Mouse (Mus musculus) layer of hippocampus, adult 11-12 months (tissue): ENCODE data around the gene Gm29427.
A peak's percentile ranks its signal among the peaks of the same experiment; 100 is the strongest.
"Not testable (repeated sequence)": the region's sequence is repeated elsewhere in the genome, so short reads cannot be mapped to it uniquely, and the experiment has no call there.

Experiments
- DNase-seq: peaks from one replicate; pipeline ENCODE4 v3.0.0; 2022; ENCODE audit warnings: low spot score

Gene Gm29427

GRCm38 (mm10) chr1:130731741-130732337 is 16.2 kb upstream of the Gm29427 start, which contains the start of gene AA986860:
AA986860 (plus strand) TSS chr1:130731976.
- DNase-seq, result no peak

DNA sequence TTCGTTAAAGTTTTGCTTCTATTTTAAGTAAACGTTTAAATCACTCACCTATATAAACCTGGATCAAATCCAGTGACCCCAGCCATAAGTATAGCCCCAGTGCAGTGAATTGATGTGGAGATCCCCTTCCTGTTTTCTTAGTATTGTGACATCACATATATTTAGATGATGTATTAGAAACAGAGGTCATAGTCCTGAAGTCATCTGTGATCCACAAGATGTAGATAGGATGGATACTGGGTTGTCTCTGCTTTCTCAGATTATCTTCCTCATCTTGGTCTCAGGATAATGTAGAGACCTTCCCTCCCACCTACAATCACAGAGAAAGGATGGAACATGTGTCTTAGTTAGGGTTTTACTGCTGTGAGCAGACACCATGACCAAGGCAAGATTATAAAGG is 13.6 kb upstream of the Gm29427 start, which contains the start of gene Pfkfb2:
Gene Pfkfb2, minus strand, starts transcription at position 101 of the 400 bp plus-strand sequence.
- DNase-seq, result no peak

GRCm38 (mm10) chr1:130728708-130729107 is 13.1 kb upstream of the Gm29427 start:
- DNase-seq, result no peak

GRCm38 (mm10) chr1:130728070-130728469 is 12.5 kb upstream of the Gm29427 start:
- no peak for DNase-seq

DNA sequence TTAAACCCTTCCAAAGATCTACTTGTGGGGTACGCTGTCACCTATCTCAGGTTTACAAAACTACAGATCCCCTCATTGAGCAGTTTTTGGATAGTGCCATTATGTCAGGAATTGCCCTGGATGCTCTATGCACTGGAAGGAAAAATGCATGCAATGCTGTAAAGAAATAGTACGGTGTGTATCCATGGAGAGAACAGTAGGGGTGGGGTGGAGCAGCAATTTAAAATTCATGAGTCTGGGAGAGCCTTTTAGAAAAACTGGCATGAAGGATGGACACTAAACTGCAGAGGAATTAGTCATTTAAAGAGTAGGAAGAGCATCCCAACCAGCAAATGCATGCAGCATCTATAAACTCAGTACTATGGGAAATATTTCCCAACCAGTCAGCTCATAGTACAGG is 10.8 kb upstream of the Gm29427 start:
- no peak for DNase-seq

DNA sequence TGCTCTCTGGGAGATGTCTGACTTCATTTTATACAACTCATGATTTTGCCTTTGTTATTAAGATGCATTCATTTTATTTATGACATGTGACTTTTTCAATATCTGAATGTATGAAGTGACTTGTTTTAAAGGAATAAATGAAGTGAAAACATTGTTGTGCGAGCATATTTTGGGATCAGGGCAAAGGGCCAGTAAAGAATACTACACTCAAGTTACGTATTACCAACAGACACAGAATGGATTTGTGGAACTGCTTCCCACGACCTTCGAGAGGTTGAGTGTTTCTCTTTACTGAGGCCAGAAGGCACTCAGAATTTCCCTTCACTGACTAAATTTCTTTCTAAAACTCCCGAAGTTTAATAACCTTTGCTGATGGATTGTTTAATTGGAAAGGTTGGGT is 8.6 kb upstream of the Gm29427 start:
- no peak for DNase-seq

DNA sequence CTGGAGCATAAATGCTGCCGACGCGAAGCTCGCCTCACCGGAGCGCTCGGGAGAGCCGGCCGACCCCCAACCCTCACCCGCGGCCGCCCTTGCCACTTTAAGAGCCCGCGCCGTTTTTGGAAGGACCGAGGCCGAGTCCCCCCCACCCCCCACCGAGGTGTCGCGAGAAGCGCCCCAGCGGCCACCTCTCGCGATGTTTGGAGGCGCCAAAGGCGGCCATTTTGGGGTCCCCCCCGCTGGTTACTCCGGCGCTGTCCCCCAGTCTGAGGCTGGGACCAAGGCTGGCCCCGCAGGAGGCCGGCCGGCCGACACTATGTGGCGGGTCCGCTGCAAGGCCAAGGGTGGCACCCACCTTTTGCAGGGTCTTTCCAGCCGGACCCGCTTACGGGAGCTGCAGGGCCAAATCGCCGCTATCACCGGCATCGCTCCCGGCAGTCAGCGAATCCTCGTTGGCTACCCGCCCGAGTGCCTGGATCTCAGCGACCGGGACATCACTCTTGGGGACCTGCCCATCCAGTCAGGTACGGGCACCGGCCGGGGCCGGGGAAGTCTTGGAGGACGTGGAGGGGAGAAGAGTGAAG is 1.8 kb upstream of the Gm29427 start, which contains the start of gene Yod1:
Gene Yod1, plus strand, starts transcription at position 37 of the 581 bp plus-strand sequence.
- DNase-seq, result peak; percentile 88

DNA sequence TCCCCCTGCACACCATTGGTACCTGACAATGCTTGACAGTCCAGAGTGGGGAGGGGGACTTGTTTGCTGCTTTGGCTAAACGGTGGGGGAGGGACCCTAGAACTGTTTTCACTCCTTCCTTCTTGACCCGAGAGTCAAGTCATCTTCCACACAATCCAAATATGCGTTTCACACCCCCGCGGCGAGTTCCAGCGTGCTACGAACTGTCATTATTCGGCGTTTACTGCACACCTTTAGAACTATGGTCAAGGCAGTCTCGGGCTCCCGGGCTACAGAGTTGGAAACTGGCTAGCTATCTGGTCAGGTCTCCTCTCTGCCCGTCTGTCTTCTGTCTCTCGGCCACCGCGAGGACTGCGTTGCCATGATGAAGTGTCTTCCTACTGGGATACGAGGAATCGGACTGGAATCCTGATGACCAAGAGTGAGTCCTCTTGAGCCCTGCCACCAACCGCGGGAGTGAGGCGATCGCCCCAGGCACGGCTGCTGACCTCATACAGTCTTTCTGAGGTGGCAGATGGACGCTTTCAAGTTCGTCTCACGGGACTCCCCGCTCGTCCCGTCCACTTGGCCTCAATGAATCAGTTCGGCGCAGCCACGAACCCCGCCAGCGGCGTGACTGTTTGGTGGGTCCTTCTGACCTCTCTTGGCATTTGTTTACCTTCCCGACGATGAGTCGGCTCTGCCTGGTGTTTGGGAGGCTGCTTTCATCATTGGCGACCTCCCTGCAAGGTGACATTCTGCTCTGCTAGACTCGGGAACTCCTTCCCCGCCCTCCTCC is 1.1 kb upstream of the Gm29427 start:
- peak; percentile 49 for DNase-seq

DNA sequence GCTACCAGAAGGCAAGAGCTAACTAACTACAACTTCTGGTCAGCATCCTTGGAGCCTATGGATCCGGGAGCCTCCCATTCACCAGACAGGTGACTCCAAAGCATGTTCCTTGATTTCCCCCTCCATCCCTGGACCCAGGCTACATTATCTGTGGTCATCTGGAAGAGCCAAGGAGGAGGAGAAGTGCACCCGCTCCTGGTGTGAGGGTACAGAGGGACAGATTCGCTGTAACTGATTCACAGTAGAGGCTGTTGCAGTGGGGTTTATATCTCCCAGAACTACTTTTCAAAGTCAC is 566 bp upstream of the Gm29427 start:
- DNase-seq, result no peak

DNA sequence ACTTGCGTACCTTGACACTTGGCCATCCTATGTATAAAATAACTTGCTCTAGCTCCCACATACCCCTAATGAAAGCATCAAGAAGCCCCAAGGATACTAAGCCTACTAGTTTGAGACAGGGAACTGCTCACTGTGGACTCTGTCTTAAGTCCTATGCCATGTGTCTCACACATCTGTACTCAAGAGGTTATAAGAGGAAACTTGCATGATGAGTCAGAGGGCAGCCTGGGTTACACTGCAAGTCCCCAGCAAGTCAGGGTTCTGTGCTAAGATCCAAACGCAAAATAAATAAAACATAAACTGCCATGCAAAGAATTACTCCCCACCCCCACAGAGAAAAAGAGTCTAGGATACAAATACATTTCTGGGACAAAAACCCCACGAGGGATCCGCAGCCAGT is 1.6 kb downstream of the Gm29427 start:
- no peak for DNase-seq

DNA sequence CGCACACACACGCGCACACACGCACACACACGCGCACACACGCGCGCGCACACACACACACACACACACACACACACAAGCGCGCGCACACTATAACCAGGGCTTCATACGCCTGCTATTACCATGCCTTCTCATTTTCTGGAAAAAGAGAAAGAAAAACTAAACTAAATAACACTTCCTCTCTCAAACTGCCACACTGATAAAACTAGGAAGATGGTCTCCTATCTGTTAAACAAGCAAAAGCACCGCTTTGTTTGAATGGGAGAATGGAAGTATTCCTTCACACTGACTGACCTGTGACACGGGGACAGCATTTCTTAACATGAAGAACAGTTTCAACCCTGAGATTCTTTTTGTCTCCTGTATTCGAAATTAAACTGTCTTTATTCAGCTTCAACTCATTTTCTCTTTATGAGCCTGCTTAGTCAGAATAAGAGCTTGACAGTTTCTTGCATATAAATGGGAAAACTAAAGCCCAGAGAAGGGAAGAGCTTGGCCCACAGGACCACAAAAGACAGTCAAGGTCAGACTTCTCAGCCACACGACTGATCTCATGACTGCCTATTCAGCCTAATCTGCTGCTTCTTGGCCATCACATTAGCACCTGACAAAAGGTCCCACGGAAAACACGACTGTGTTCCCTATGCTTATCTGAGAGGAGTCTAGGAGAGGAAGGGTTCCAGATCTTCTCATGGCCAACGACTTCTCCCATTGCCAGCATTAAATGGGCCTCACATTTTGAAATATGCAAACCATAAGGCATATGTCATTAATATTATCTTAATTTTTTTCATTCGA is 5.1 kb downstream of the Gm29427 start:
- no peak for DNase-seq

DNA sequence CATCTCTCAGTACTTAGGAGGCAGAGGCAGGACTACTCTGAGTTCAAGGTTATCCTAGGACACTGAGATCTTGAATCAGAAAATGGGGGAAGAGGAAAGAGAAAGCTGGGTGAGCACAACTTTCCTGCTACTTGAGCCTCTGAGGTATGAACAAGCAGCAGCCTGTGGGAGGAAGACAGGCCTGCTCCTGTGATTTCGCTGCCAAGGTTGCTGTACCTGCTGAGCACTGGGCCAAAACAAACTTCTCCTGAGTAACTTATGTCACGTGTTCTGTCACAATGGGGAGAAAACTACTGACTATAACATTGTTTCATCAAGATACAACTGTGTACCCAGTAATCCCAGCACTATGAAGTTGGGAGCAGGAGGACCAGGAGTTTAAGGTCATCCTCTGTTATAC is 12.0 kb downstream of the Gm29427 start:
- no peak for DNase-seq

GRCm38 (mm10) chr1:130701976-130702375 is 13.6 kb downstream of the Gm29427 start:
- no peak for DNase-seq

- DNase-seq, result peak; percentile 23
These were observed 15.5 kb downstream of the Gm29427 start for GRCm38 (mm10) chr1:130699937-130700633.

- DNase-seq, result no peak
These were observed 17.0 kb downstream of the Gm29427 start for GRCm38 (mm10) chr1:130698601-130699000.

DNA sequence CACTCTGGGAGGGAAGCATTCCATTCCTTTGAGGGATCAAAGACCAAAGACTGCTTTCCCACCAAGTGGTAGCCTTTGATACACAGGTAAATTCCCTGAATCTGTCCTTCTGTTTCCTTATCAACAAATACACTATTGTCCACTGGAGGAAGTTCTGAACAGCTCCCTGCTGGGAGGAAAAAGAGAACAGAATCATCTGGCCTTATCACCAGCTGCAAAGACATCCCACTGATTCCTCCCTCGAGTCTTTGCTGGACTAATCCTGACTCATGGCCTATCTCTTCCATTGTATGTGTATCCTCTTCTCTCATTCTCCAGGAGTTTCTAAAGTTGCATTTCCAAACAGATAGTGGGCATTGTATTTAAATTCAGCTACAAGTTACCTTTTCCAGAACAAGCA is 31.7 kb downstream of the Gm29427 start:
- no peak for DNase-seq

DNA sequence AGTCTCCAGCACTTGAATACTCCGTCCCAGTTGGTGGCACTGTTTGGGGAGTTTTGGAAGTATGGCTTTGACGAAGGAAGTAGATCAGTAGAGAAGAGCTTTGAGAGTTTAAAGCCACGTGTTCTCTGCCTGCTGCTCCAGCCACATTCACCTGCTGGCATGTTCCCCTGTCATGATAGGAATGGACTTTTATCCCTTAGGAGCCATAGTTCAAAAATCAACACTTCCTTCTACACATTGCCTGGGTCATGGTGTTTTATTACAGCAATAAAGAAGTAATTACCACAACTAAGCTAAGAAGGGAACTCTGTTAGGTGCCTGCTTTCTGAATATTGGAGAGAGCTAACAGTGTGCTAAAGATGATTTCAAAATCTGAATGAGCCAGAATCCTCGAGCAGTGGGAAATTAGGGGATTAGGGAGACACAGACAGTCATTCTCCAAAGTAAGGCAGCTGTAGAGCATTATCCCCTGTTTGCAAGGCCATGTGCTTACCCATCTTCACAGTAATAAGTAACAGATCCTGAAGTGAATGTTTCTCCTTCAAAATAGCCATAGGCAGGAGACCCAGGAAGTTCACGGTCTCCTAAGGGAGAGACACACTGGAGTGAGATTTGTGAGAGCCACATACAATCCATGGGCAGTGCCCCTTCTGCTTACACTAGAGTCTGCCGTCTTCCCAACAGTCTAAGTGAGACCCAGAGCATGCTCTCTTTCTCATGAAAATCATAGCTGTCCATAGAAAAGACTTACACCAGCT is 33.8 kb downstream of the Gm29427 start:
- DNase-seq, result no peak

GRCm38 (mm10) chr1:130681075-130681474 is 34.5 kb downstream of the Gm29427 start:
- DNase-seq, result no peak

DNA sequence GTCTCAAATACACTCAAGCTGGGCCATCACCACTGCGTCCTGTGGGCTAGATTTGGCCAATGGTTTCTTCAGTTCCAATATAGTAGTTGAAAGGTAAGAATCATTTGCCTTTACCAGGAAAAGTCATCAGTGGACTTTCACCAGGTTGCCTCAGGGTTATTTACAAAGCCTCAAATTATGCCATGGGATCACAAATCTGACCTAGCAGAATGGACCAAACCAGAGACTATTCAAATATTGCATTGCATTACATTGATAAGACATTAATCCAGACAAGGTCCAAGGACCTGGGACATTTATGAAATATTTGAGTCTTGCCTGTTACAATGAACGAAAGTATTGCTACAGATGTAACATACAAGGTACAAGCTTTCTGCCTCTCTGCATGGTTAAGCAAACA is 37.0 kb downstream of the Gm29427 start:
- DNase-seq, result no peak

DNA sequence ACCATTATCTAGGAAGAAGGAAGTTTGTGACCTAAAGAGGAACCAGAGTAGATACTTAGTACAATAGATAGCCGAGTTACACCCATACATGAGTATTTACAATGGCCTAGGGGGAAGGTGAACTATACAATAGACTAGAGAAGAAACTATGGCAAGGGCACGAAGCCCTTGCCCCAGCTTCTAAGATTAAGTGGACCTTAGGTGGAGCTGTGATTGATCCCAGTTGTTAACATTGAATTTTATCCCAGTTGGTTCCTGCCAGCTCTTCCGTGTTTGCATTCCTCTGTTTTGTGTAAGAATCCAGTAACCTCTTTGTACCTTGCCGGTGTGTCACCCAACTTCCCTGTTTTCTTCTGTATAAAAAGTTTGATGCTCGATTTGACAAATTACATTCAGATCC is 52.0 kb downstream of the Gm29427 start:
- DNase-seq, result not testable (repeated sequence)

- no peak for DNase-seq
These were observed 54.1 kb downstream of the Gm29427 start, which contains the start of gene C4bp for GRCm38 (mm10) chr1:130661454-130661853. C4bp (minus strand) TSS chr1:130661632.
